Mouse (Mus musculus) hindbrain, postnatal 0 days (tissue): ENCODE data around the gene Polr2i. TPM values are rescaled to one million over a fixed set of nuclear protein-coding genes. Genes with fewer than 3 reads are reported as not detected.
A peak's percentile ranks its signal among the peaks of the same experiment; 100 is the strongest.
"Not testable (repeated sequence)": the region's sequence is repeated elsewhere in the genome, so short reads cannot be mapped to it uniquely, and the experiment has no call there.

Experiments used
- ATAC-seq: fragments of 200-750 bp; cut with Nextera tagmentation; 2 replicates; pipeline ENCODE4 v1.8.0; 2017; ENCODE audit warnings: mild to moderate bottlenecking, moderate TSS enrichment, moderate library complexity
- DNase-seq: peaks from one replicate; pipeline ENCODE4 v3.0.0-alpha.2; 2015; ENCODE audit warnings: low spot score
- H3K27ac ChIP-seq: fragments of 300-500 bp; sonication (generic); 2 replicates; pipeline ENCODE4 v1.5.1; 2014; ENCODE audit warnings: mild to moderate bottlenecking
- H3K27me3 ChIP-seq: fragments of 300-500 bp; sonication (generic); 2 replicates; pipeline ENCODE4 v1.6.1; 2014; ENCODE audit warnings: low read length, mixed read lengths; ENCODE audit not compliant: insufficient read depth
- H3K36me3 ChIP-seq: fragments of 300-500 bp; sonication (generic); 2 replicates; pipeline ENCODE4 v1.6.1; 2014; ENCODE audit warnings: low read length, mixed read lengths; ENCODE audit not compliant: insufficient read depth
- H3K4me1 ChIP-seq: fragments of 300-500 bp; sonication (generic); 2 replicates; pipeline ENCODE4 v1.6.1; 2014; ENCODE audit warnings: antibody characterized with exemption, low read length, mixed read lengths; ENCODE audit not compliant: insufficient read depth
- H3K4me2 ChIP-seq: fragments of 300-500 bp; sonication (generic); 2 replicates; pipeline ENCODE4 v1.6.1; 2014; ENCODE audit warnings: low read depth, mild to moderate bottlenecking, low read length, moderate library complexity, mixed read lengths
- H3K4me3 ChIP-seq: fragments of 300-500 bp; sonication (generic); 2 replicates; pipeline ENCODE4 v1.5.1; 2014; ENCODE audit warnings: low read length
- H3K9ac ChIP-seq: fragments of 300-500 bp; sonication (generic); replicated peaks from 2 replicates; pipeline ENCODE4 v1.6.1; 2014; ENCODE audit warnings: mild to moderate bottlenecking, low read length, moderate library complexity, mixed read lengths
- H3K9me3 ChIP-seq: fragments of 300-500 bp; sonication (generic); 2 replicates; pipeline ENCODE4 v1.6.1; 2016; ENCODE audit warnings: low read length, mixed read lengths
- CTCF ChIP-seq: IDR thresholded peaks from 2 replicates; pipeline ENCODE4 v1.5.1; 2016; ENCODE audit warnings: antibody characterized with exemption, control low read depth, low read depth
- WGBS: fragments of 180-500 bp; shearing (Covaris S2); extraction: QIAGEN DNeasy Blood & Tissue Kit; methylation state at CpG from one replicate; pipeline ENCODE4 v1.1.7; 2014; 5-methylcytosine and 5-hydroxymethylcytosine counted together
- polyA plus RNA-seq: library from polyadenylated mRNA; unstranded; fragments of >200 nt; fragmentation: Nextera tagmentation; extraction: Ambion mirVana; gene quantifications from 2 replicates; pipeline ENCODE4 v1.2.1, GENCODE M21; 2015
- total RNA-seq: library from RNA; depleted of rRNA; stranded (reverse); fragments of >200 nt; gene quantifications from 2 replicates; pipeline ENCODE4 v1.2.3, GENCODE M21; 2014

Gene Polr2i
- total and polyA plus RNA-seq, 2 experiments from 2014 or later, result 65.9 to 189 TPM

DNA sequence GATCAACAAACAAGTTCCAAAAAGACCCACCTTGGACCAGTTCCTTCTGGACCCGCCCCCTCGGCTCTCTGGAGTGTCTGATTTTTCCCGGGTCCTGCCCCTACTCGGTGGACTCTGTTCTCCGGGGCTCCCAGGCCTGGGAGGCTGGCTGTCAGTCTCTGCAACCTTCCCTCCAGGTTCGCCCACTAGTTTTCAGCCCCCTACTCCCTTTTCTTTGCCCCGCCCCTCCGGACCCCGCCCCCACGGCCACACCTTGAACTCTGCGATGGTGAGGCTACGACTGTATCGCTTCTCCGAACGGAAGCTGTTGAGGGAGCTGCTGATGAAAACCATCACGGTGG, 450 bp upstream of the Polr2i start:
- no peak; the same call in 1 of the 2 replicates for ATAC-seq
- Histone ChIP-seq H3K4me3 (peak overlapping the region; percentile 66), H3K9me3 (no peaks in the 10 kb centered on the region), H3K36me3 (peaks cover 20% of the 10 kb centered on the region), H3K27me3 (no peaks in the 10 kb centered on the region), H3K4me1 (peaks cover 7% of the 10 kb centered on the region; the same call in 1 of the 2 replicates), H3K27ac (peak overlapping the region; percentile 94), H3K9ac (peak overlapping the region; percentile 64), H3K4me2 (peak overlapping the region; percentile 72)
- TF ChIP-seq CTCF, result no peak
- no peak for DNase-seq
- WGBS, result 1% methylated on average over 16 of the region's 16 CpGs

DNA sequence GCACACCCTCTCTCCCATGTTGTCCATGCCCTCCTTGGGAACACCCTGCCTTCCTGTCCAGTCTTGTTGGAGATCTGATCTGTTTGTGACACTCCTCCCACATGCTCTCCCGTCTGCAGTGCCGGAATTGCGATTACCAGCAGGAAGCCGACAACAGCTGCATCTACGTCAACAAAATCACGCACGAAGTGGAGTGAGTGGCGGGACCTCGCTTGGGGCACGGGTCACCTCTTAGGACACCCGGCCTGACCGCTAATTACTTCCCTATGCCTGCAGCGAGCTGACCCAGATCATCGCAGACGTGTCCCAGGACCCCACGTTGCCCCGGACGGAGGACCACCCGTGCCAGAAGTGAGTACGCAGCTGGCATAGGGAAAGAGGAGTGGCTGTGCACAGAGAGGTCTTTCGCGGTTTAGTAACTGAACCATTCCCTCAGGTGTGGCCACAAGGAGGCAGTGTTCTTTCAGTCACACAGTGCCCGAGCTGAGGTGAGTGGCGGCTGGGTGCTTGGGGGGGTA, 942 bp downstream of the Polr2i start:
- Histone ChIP-seq H3K27me3 (no peaks in the 10 kb centered on the region), H3K4me3 (peak overlapping the region; percentile 66), H3K36me3 (peaks cover 9% of the 10 kb centered on the region), H3K4me2 (peak overlapping the region; percentile 58), H3K9me3 (no peaks in the 10 kb centered on the region), H3K4me1 (peaks cover 7% of the 10 kb centered on the region; the same call in 1 of the 2 replicates), H3K27ac (peak overlapping the region; percentile 94), H3K9ac (peak overlapping the region; percentile 64)
- TF ChIP-seq CTCF, result peak; percentile 71
- 7% methylated on average over 24 of the region's 24 CpGs for WGBS
- peak; percentile 14 for ATAC-seq
- DNase-seq, result peak; percentile 66

DNA sequence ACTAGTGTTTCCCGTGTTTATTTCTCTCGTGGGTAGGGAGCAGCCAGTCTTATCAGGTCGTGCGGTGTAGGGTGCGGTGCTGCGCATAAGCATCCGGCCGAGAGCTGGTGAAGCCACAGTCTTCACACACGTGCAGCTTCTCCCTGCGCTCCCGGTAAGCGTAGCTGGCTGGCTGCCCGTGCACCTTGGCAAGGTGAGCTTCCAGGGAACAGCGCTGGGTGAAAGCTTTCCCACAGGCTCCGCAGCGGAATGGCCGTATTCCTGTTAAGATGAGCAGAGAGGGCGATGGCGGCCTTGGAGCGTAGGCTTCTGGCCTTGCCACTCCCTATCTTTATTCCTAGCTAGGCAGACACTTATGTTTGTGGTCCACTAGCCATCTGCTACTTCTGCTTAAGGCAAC, 1.6 kb downstream of the Polr2i start:
- no peak overlapping the region for H3K4me3 ChIP-seq
- no peaks in the 10 kb centered on the region for H3K9me3 ChIP-seq
- TF ChIP-seq CTCF, result no peak
- H3K27me3 ChIP-seq, result no peaks in the 10 kb centered on the region
- H3K4me1 ChIP-seq, result peaks cover 7% of the 10 kb centered on the region; the same call in 1 of the 2 replicates
- no peak overlapping the region for H3K9ac ChIP-seq
- WGBS, result 89% methylated on average over 20 of the region's 20 CpGs
- H3K4me2 ChIP-seq, result peak overlapping the region; percentile 58; the same call in 1 of the 2 replicates
- H3K36me3 ChIP-seq, result peaks cover 5% of the 10 kb centered on the region; the same call in 1 of the 2 replicates
- H3K27ac ChIP-seq, result no peak overlapping the region
- DNase-seq (no peak), ATAC-seq (no peak)

DNA sequence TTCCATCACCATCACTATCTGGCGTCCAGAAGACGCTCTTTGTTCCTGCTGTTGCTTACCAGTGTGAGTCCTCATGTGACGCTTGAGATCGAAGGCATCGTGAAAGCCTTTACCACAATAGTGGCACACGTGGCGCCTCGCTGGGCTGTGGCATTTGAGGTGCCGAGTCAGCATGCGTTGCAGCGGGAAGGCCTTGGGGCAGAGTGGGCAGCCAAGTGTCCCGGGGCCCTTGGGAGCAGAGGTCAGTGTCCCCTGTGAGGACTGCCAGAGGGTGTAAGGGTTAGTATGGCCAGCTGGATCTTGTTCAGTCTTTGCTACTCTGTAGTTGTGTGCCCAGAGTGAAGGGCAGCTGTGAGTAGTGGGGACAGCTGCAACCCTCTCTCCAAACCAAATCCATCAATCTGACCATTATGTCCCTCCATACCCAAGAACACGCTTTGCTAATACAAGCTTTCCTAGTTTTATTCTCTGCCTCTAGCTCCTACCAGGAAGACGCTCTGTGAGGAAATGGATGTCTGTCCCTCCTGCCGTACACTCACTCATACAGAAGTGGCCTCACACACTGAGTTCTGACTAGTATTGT, 2.6 kb downstream of the Polr2i start:
- no peak overlapping the region for H3K27ac ChIP-seq
- no peak overlapping the region for H3K9ac ChIP-seq
- peaks cover 7% of the 10 kb centered on the region; the same call in 1 of the 2 replicates for H3K4me1 ChIP-seq
- H3K9me3 ChIP-seq, result no peaks in the 10 kb centered on the region
- DNase-seq (no peak), ATAC-seq (no peak)
- 92% methylated on average over 15 of the region's 15 CpGs for WGBS
- H3K27me3 ChIP-seq, result no peaks in the 10 kb centered on the region
- peaks cover 5% of the 10 kb centered on the region; the same call in 1 of the 2 replicates for H3K36me3 ChIP-seq
- no peak overlapping the region for H3K4me2 ChIP-seq
- H3K4me3 ChIP-seq, result no peak overlapping the region
- TF ChIP-seq CTCF, result no peak

DNA sequence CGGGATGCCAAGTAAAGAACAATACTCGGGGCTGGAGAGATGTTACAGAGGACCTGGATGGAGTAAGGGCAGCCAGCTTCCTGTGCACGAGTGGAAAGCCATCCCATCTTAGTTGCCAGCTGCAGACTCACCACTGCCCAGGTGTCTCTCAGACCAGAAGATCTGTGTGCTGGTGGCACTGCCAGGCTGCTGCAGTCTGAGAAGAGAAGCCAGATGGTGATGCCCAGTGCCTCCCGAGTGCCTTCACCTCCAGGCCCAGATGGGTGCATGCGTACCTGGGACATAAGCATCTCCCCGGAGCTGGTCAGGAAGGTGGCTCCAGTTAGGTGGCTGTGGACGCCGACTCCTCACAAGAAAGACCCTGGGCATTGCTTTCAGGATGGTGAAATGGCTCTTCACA, 3.3 kb downstream of the Polr2i start:
- Histone ChIP-seq H3K4me3 (no peak overlapping the region), H3K4me1 (peaks cover 7% of the 10 kb centered on the region; the same call in 1 of the 2 replicates), H3K9ac (no peak overlapping the region), H3K27ac (no peak overlapping the region), H3K4me2 (no peak overlapping the region), H3K27me3 (no peaks in the 10 kb centered on the region), H3K36me3 (peaks cover 5% of the 10 kb centered on the region; the same call in 1 of the 2 replicates), H3K9me3 (no peaks in the 10 kb centered on the region)
- DNase-seq (no peak), ATAC-seq (no peak)
- WGBS, result 89% methylated on average over 8 of the region's 8 CpGs
- no peak for TF ChIP-seq CTCF

DNA sequence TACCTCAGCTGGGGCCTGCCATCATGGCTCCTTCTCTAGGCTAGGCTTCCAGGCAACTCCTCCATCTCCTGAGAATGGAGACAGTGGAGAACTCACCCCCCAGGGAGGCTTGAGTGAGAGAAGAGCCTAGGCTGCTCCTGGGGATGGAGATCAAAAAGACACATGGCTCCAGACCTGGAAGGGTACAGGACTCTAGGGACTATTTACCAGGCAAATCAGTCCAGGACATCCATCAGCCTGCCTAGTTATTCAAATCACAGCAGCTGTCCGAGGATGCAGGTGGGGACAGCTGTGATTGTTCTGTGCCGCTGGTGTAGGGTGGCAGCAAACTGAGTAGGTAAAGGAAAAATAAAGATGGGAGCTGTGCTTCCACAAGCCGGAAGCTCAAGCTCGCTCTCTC, 3.9 kb downstream of the Polr2i start, which contains the start of gene Ovol3:
TSS of gene Ovol3 (minus strand) at position 101 of the 400 bp plus-strand sequence.
- no peak within 1 kb of the TSS for H3K27ac ChIP-seq
- H3K27me3 ChIP-seq, result no peaks in the 10 kb centered on the region
- 78% methylated on average over 4 of the region's 4 CpGs for WGBS
- TF ChIP-seq CTCF, result no peak
- no peak within 1 kb of the TSS for H3K4me2 ChIP-seq
- H3K9me3 ChIP-seq, result no peaks in the 10 kb centered on the region
- H3K9ac ChIP-seq, result no peak within 1 kb of the TSS
- ATAC-seq (no peak), DNase-seq (no peak)
- H3K4me1 ChIP-seq, result peaks cover 5% of the 10 kb centered on the region; the same call in 1 of the 2 replicates
- no peak within 1 kb of the TSS for H3K4me3 ChIP-seq
- H3K36me3 ChIP-seq, result peaks cover 5% of the 10 kb centered on the region; the same call in 1 of the 2 replicates

DNA sequence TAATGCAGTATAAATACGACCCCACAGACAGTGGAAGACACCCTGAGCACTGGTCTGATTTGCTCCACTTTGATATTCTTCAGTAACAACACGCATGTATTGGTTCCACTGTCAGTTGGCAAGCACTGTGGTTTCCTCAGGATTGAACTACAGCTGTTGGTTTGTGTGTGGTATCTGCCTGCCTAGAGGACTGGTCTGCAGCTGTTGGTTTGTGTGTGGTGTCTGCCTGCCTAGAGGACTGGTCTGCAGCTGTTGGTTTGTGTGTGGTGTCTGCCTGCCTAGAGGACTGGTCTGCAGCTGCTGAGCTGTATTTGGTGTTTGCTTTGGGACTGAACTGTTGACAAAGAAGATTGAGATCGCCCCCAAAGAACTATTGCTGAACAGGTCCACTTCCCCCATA, 5.6 kb downstream of the Polr2i start:
- ATAC-seq, H3K36me3 ChIP-seq, H3K4me2 ChIP-seq, H3K27ac ChIP-seq, H3K9me3 ChIP-seq, H3K27me3 ChIP-seq, DNase-seq, H3K9ac ChIP-seq, H3K4me3 ChIP-seq, H3K4me1 ChIP-seq: not testable (repeated sequence)
- 85% methylated on average over 3 of the region's 3 CpGs for WGBS
